Mouse (Mus musculus) mouse embryonic stem cell (cell line): Measurements from ENCODE around the gene Ngef.
"Not testable (repeated sequence)": the region's sequence is repeated elsewhere in the genome, so short reads cannot be mapped to it uniquely, and the experiment has no call there.

ENCODE experiments used
- in situ Hi-C, 2 experiments: fragments of 300-500 bp; cut with MboI; formaldehyde crosslinking; loops; 1 replicate in 1 of 2; 3 replicates in 1 of 2; pipeline ENCODE4 v1.14.3; 2019 to 2020; ENCODE audit warnings: low sequenced_read_pairs in 2 of 2, low pct_unique_long_range_greater_than_20kb in 1 of 2, mixed read lengths in 1 of 2; ENCODE audit not compliant: unreplicated experiment in 1 of 2

The Ngef gene

GRCm38 (mm10) chr1:87507857-87508256, 65.8 kb downstream of the Ngef start:
- in situ Hi-C loops: no loop called here

DNA sequence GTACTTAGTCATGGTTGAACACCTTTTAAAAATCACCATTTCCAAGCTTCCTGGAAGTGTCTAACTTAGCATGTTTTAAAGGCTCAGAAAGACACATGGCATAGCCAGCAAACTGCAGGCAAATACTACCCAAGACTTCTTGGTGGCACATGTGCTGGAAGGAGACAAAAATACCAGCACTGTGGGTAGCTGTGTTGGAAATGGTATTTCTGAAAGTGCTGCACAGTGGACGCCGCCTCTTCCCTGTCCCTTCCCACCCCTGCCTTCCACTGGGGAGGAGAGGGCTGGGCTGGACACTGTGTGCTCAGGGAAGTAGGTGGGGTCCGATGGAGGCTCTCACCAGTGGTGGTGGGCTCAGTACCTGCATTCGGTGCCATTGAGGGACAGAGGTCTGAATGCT, 68.1 kb downstream of the Ngef start:
- in situ Hi-C loops: no loop called here

GRCm38 (mm10) chr1:87493542-87493941, 80.1 kb downstream of the Ngef start:
- in situ Hi-C loops: loop anchor here in 1 of 2 experiments (10.0 kb wide), 1 partner anchor 59 kb away; no protein-coding TSS in a partner anchor

- in situ Hi-C loops: loop anchor here in 1 of 2 experiments (10.0 kb wide), 1 partner anchor 57 kb away; no protein-coding TSS in a partner anchor
Measured at GRCm38 (mm10) chr1:87492285-87492684, 81.4 kb downstream of the Ngef start.

DNA sequence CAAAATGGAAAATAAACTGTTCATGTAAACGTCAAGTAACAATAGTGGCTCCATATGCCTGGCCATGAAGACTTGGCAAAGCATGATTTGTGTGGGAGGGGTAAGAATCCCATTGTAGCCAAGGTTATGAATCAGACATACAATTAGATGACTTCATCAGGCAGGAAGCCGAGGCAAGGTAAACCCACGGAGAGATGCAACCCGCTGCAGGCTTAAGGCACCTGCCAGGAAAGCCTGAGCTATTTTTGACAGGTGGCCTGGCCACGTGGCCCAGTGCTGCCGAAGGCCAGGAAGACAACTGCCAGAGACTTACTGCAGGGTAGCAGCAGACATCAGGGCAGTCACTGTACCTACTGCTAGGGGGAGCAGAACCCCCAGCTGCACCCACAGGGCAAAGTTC, 87.3 kb downstream of the Ngef start:
- in situ Hi-C loops: no loop called here

- in situ Hi-C loops: no loop called here
Measured at GRCm38 (mm10) chr1:87482546-87482945, 91.1 kb downstream of the Ngef start.

GRCm38 (mm10) chr1:87475076-87475895, 98.4 kb downstream of the Ngef start:
- in situ Hi-C loops: no loop called here

GRCm38 (mm10) chr1:87472576-87472975, 101.1 kb downstream of the Ngef start:
- in situ Hi-C loops: no loop called here

GRCm38 (mm10) chr1:87471914-87472313, 101.8 kb downstream of the Ngef start:
- in situ Hi-C loops: no loop called here

- in situ Hi-C loops: not testable (repeated sequence)
Measured at GRCm38 (mm10) chr1:87469971-87470370, 103.7 kb downstream of the Ngef start, which contains the start of gene Snorc. Gene Snorc (plus strand): TSS chr1:87470271.

DNA sequence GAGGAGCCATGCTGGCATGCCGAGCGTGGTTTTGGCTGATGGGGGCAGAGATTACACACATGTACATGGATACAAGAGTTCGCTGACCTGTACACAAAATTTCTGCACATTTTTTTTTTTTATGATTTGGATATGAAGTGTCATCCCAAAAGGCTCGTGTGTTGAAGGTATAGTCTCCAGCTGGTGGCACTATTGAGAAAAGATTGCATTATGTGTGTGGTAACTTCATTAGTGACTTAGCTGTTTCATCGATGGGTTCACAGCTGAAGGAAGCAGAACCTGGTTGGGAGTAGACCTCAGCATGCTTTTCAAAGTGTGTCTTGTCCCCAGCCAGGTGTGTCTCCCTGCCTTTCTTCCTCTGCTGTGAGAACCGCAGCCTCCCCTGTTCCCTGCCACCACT, 105.3 kb downstream of the Ngef start:
- in situ Hi-C loops: no loop called here

DNA sequence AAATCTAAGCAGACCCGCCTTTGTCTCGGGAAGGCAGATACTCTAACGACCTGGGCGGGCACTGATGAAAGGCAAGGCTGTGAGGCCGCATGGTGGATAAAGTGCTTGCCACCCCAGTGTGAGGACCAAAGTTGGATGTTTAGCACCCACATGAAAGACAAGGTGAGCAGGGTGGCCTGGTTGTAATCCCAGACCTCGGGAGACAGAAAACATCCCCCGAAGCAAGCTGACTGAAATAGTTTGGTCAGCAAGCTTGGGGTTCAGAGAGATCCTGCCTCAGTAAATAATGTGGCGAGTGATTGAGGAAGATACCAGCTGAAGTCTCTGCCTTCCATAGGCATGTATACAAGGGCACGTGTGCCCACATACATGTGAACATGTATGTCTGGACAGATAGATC, 106.2 kb downstream of the Ngef start:
- in situ Hi-C loops: no loop called here

GRCm38 (mm10) chr1:87459856-87460255, 113.8 kb downstream of the Ngef start:
- in situ Hi-C loops: not testable (repeated sequence)

- in situ Hi-C loops: no loop called here
Measured at GRCm38 (mm10) chr1:87458045-87458444, 115.6 kb downstream of the Ngef start.

DNA sequence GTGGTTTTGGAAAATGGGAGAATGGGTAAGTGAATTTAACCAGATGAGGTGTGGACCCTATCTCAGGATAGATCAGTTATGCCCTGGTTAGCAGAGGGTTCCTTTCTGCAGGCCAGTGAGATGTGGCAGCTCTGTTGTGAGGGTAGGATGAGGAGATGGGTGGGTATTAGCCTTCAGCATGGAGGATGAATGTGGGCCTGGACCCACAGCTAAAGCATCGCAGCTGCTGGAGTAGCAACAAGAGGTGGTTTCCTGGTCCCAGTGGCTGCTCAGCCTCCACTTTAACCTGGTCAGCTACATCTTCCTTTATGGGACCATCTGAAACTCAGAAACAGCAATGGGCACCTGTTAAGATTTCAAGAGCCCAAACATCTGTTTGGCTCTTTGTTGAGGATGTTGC, 117.2 kb downstream of the Ngef start:
- in situ Hi-C loops: no loop called here

- in situ Hi-C loops: no loop called here
Measured at GRCm38 (mm10) chr1:87449432-87449831, 124.2 kb downstream of the Ngef start.

GRCm38 (mm10) chr1:87447183-87448104, 126.2 kb downstream of the Ngef start:
- in situ Hi-C loops: no loop called here

DNA sequence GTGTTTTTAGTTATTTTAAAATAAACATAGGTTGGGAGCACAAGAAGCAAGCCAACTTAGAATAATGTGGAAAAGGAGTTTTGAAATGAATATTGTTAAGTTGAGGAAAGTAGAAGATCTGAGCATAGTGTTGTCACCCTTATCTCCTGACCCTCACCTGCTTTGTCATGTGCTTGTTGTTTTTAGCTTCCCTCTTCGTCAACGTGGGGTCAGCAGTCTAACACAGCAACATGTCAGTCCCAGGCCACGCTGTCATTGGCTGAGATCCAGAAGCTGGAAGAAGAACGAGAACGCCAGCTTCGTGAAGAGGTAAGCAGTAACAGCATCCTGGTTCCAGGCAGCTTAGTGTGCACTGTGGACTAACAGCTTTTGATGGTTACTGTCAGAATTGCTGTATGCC, 137.1 kb downstream of the Ngef start:
- in situ Hi-C loops: loop anchor here in 1 of 2 experiments (10.0 kb wide), 1 partner anchor 58 kb away; no protein-coding TSS in a partner anchor

- in situ Hi-C loops: loop anchor here in 1 of 2 experiments (10.0 kb wide), 1 partner anchor 60 kb away; no protein-coding TSS in a partner anchor
Measured at GRCm38 (mm10) chr1:87435125-87435524, 138.5 kb downstream of the Ngef start.
